Mouse (Mus musculus) ES-E14 (cell line): ENCODE measurements around the gene Chst12. TPM values are rescaled to one million over a fixed set of nuclear protein-coding genes. Genes with fewer than 3 reads are reported as not detected.

ENCODE experiments used
- DNase-seq: peaks from one replicate; pipeline ENCODE4 v3.0.0-alpha.2; 2013; ENCODE audit warnings: low read depth, low spot score
- H3K27ac ChIP-seq: 2 replicates; pipeline ENCODE4 v1.5.1; 2012; ENCODE audit warnings: low read depth, mild to moderate bottlenecking, low read length, moderate library complexity, mixed read lengths; ENCODE audit not compliant: poor library complexity, insufficient read depth, severe bottlenecking
- H3K36me3 ChIP-seq: 2 replicates; pipeline ENCODE4 v1.6.1; 2012; ENCODE audit warnings: mild to moderate bottlenecking, low read length, moderate library complexity, mixed read lengths; ENCODE audit not compliant: control insufficient read depth, poor library complexity, insufficient read depth, severe bottlenecking
- H3K4me1 ChIP-seq, 2 experiments: fragments of 150-350 bp in 1 of 2; sonication (generic) in 1 of 2; 2 replicates each; pipeline ENCODE4 v1.6.1; 2012; ENCODE audit warnings: low read length in 2 of 2, mild to moderate bottlenecking in 1 of 2, mixed read lengths in 1 of 2; ENCODE audit not compliant: control insufficient read depth in 2 of 2, insufficient read depth in 2 of 2, poor library complexity in 1 of 2
- H3K4me3 ChIP-seq, 2 experiments: fragments of 150-350 bp in 1 of 2; sonication (generic) in 1 of 2; 2 replicates each; pipeline ENCODE4 v1.5.1; 2012; ENCODE audit warnings: low read length in 2 of 2, low read depth in 1 of 2, mild to moderate bottlenecking in 1 of 2, mixed read lengths in 1 of 2; ENCODE audit not compliant: insufficient read depth in 1 of 2, poor library complexity in 1 of 2, severe bottlenecking in 1 of 2
- H3K9ac ChIP-seq: 2 replicates; pipeline ENCODE4 v1.6.1; 2012; ENCODE audit warnings: low read depth, mild to moderate bottlenecking, low read length, mixed read lengths; ENCODE audit not compliant: poor library complexity, insufficient read depth, severe bottlenecking
- H3K9me3 ChIP-seq: fragments of 150-350 bp; sonication (generic); 2 replicates; pipeline ENCODE4 v1.6.1; 2012; ENCODE audit warnings: low read depth, mild to moderate bottlenecking, low read length; ENCODE audit not compliant: control insufficient read depth, insufficient read depth
- CHD2 ChIP-seq: IDR thresholded peaks from 2 replicates; pipeline ENCODE4 v1.6.1; 2014; ENCODE audit warnings: mild to moderate bottlenecking, low read depth, low read length, inconsistent platforms
- HCFC1 ChIP-seq: IDR thresholded peaks from 2 replicates; pipeline ENCODE4 v1.6.1; 2012; ENCODE audit warnings: low read length, inconsistent platforms, borderline replicate concordance; ENCODE audit not compliant: insufficient read depth
- MAFK ChIP-seq: IDR thresholded peaks from 2 replicates; pipeline ENCODE4 v1.6.1; 2014; ENCODE audit warnings: mild to moderate bottlenecking, low read depth, low read length, inconsistent platforms; ENCODE audit not compliant: insufficient read depth
- ZC3H11A ChIP-seq: IDR thresholded peaks from 2 replicates; pipeline ENCODE4 v1.6.1; 2012; ENCODE audit warnings: low read depth, mild to moderate bottlenecking, inconsistent platforms, low read length, borderline replicate concordance
- ZNF384 ChIP-seq: IDR thresholded peaks from 2 replicates; pipeline ENCODE4 v1.6.1; 2012; ENCODE audit warnings: low read depth, low read length, inconsistent platforms
- in situ Hi-C, 2 experiments: fragments of 600-800 bp; cut with MboI; formaldehyde crosslinking; loops; one replicate each; pipeline ENCODE4 v1.15.1; 2025; ENCODE audit warnings: low sequenced_read_pairs in 2 of 2, inconsistent platforms in 1 of 2; ENCODE audit not compliant: unreplicated experiment in 2 of 2
- total RNA-seq: library from RNA; depleted of rRNA; stranded (reverse); fragments of 300-350 nt; gene quantifications from 2 replicates; pipeline ENCODE4 v1.2.3, GENCODE M21; 2012; rRNA removed

The Chst12 gene
- total RNA-seq, 1 experiment = 34.8 TPM

DNA sequence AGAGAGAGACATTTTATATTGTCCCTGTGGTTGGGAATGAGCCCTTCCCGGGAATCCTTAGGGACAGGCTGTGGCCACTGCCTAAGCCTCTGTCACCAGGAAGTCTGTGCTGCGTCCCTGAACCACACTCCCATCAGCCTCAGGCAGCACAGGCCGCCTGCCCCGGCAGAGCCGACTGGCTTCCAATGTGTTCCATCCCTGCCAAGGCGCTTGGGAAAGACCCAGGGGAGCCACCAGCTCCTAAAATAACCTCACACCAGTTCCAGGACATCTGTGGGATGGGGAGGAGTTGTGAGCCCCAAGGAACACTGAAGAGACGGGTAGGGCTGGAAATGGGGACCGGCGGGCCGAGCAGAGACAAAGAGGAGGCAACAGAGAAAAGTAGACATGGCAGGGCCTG is 66.3 kb downstream of the Chst12 start:
- no peak overlapping the region; the same call in 1 of the 2 replicates for H3K27ac ChIP-seq
- DNase-seq = no peak
- in situ Hi-C loops = no loop called here
- H3K36me3 ChIP-seq = no peaks in the 10 kb centered on the region
- H3K4me3 ChIP-seq = no peak overlapping the region
- H3K9me3 ChIP-seq = no peaks in the 10 kb centered on the region
- H3K9ac ChIP-seq = peak overlapping the region; percentile 22; the same call in 1 of the 2 replicates
- TF ChIP-seq CHD2 (no peak), HCFC1 (no peak), ZC3H11A (no peak), MAFK (no peak), ZNF384 (no peak)
- peaks cover 9 to 24% of the 10 kb centered on the region in 2 experiments for H3K4me1 ChIP-seq

DNA sequence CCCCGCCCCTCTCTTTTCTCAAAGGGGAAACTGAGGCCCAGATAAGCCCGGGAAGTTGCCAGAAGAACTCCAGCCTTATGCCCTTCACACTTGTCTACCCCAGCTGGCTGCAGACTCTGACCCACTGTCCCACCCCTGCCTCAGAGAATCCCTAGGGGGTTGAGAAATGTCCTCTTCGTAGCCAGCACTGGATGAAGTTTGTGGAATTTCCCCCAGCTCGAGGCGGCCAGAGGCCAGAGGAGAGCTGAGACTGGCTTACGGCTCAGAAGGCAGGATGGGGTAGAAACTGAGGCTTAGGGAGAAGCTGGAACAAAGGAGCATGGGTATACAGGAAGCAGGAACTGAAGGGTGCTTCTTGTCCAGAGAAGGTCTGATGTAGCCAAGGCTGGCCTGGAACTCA is 67.3 kb downstream of the Chst12 start:
- Histone ChIP-seq H3K4me3 (no peak overlapping the region), H3K27ac (no peak overlapping the region), H3K4me1 (peaks cover 8 to 18% of the 10 kb centered on the region in 2 experiments), H3K9me3 (no peaks in the 10 kb centered on the region), H3K9ac (no peak overlapping the region), H3K36me3 (no peaks in the 10 kb centered on the region)
- in situ Hi-C loops = no loop called here
- TF ChIP-seq ZNF384 = no peak
- TF ChIP-seq MAFK = no peak
- no peak for TF ChIP-seq ZC3H11A
- TF ChIP-seq HCFC1 = no peak
- no peak for TF ChIP-seq CHD2
- no peak for DNase-seq

Other genes starting within 250 kb of the Chst12 start
- 47.2 and 47.3 TPM in 2 replicates for gene Mad1l1, start 184.0 kb upstream of the Chst12 start, total RNA-seq
- 49.6 and 67.7 TPM in 2 replicates for gene Nudt1, start 183.9 kb upstream of the Chst12 start, total RNA-seq
- gene Mrm2, start 173.7 kb upstream of the Chst12 start, total RNA-seq = 12.3 and 14.6 TPM in 2 replicates
- gene Snx8, start 116.3 kb upstream of the Chst12 start, total RNA-seq = 27.9 and 41.4 TPM in 2 replicates
- gene Eif3b, start 86.2 kb upstream of the Chst12 start, total RNA-seq = 196 and 273 TPM in 2 replicates
- 0.05 and 0.13 TPM in 2 replicates for gene Gm4869, start 59.9 kb upstream of the Chst12 start, total RNA-seq
- 0.89 TPM in 1 of 2 replicates, not detected in the other for gene Grifin, start 59.5 kb downstream of the Chst12 start, total RNA-seq
- 13.3 and 28.1 TPM in 2 replicates for gene Lfng, start 101.8 kb downstream of the Chst12 start, total RNA-seq
- gene Ttyh3, start 143.5 kb downstream of the Chst12 start, total RNA-seq = 14.9 and 18.6 TPM in 2 replicates
- 9.9 and 14.7 TPM in 2 replicates for gene Iqce, start 196.8 kb downstream of the Chst12 start, total RNA-seq
- gene Brat1, start 199.5 kb downstream of the Chst12 start, total RNA-seq = 19.4 and 21.2 TPM in 2 replicates
- gene Amz1, start 218.6 kb downstream of the Chst12 start, total RNA-seq = 5.3 and 5.6 TPM in 2 replicates